Mouse (Mus musculus) forebrain, embryonic 12.5 days (tissue): ENCODE measurements around the gene Ptch2. TPM values are rescaled to one million over a fixed set of nuclear protein-coding genes. Genes with fewer than 3 reads are reported as not detected.

Experiments used
- ATAC-seq: fragments of 200-750 bp; cut with Nextera tagmentation; 2 replicates; pipeline ENCODE4 v1.8.0; 2017; ENCODE audit warnings: moderate TSS enrichment; ENCODE audit not compliant: low FRiP score
- H3K27ac ChIP-seq: fragments of 300-500 bp; sonication (generic); 2 replicates; pipeline ENCODE4 v1.5.1; 2016; ENCODE audit warnings: mild to moderate bottlenecking
- H3K27me3 ChIP-seq: fragments of 300-500 bp; sonication (generic); 2 replicates; pipeline ENCODE4 v1.6.1; 2016; ENCODE audit warnings: mild to moderate bottlenecking
- H3K36me3 ChIP-seq: fragments of 300-500 bp; sonication (generic); replicated peaks from 2 replicates; pipeline ENCODE4 v1.6.1; 2016; ENCODE audit warnings: mild to moderate bottlenecking
- H3K4me1 ChIP-seq: fragments of 300-500 bp; sonication (generic); 2 replicates; pipeline ENCODE4 v1.6.1; 2016
- H3K4me2 ChIP-seq: fragments of 300-500 bp; sonication (generic); 2 replicates; pipeline ENCODE4 v1.6.1; 2016; ENCODE audit warnings: mild to moderate bottlenecking, moderate library complexity
- H3K4me3 ChIP-seq: fragments of 300-500 bp; sonication (generic); replicated peaks from 2 replicates; pipeline ENCODE4 v1.5.1; 2016; ENCODE audit warnings: mild to moderate bottlenecking
- H3K9ac ChIP-seq: fragments of 300-500 bp; sonication (generic); 2 replicates; pipeline ENCODE4 v1.6.1; 2016; ENCODE audit warnings: mild to moderate bottlenecking
- H3K9me3 ChIP-seq: fragments of 300-500 bp; sonication (generic); 2 replicates; pipeline ENCODE4 v1.6.1; 2016
- WGBS: fragments of 180-500 bp; shearing (Covaris S2); methylation state at CpG from one replicate; pipeline ENCODE4 v1.1.7; 2016; 5-methylcytosine and 5-hydroxymethylcytosine counted together
- polyA plus RNA-seq: library from polyadenylated mRNA; unstranded; fragments of >200 nt; fragmentation: Nextera tagmentation; extraction: Ambion mirVana; gene quantifications from 2 replicates; pipeline ENCODE4 v1.2.1, GENCODE M21; 2016

Gene Ptch2
- polyA plus RNA-seq = 5.9 and 6.7 TPM in 2 replicates

GRCm38 (mm10) chr4:117095551-117096452 lies at the start of gene Ptch2:
Ptch2 (plus strand) TSS chr4:117096075.
- Histone ChIP-seq H3K27ac (peak within 1 kb of the TSS; percentile 75), H3K9me3 (no peaks in the 10 kb centered on the region), H3K4me3 (peak within 1 kb of the TSS; percentile 55), H3K27me3 (peaks cover 33% of the 10 kb centered on the region), H3K4me1 (peaks cover 32% of the 10 kb centered on the region), H3K4me2 (peak within 1 kb of the TSS; percentile 84), H3K9ac (peak within 1 kb of the TSS; percentile 58), H3K36me3 (no peaks in the 10 kb centered on the region)
- under 1% methylated on average over 49 of the region's 50 CpGs for WGBS
- peak; percentile 93 for ATAC-seq

DNA sequence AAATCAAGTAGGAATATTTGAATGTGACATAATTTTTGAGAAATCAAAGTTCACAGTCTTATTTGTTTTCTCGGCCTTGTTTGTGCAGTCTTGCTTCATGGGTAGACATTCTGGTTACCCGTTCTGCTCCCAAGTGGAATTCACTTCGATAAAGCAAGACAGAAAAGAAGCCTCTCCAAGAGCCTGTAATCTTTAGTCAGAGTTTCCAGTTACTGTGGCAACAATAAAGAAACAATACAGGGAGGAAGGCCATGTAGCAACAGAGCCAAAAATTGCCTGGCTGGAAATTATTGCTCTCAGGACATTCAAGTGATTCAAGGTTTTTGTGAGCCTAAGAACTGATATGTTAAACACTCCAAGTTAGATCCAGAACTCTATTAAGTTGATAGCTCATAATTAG lies 47.0 kb upstream of the Ptch2 start:
- Histone ChIP-seq H3K4me2 (no peak overlapping the region), H3K36me3 (peaks cover 9% of the 10 kb centered on the region; the same call in 1 of the 2 replicates), H3K9me3 (no peaks in the 10 kb centered on the region), H3K4me3 (no peak overlapping the region), H3K4me1 (no peaks in the 10 kb centered on the region), H3K27me3 (no peaks in the 10 kb centered on the region), H3K9ac (no peak overlapping the region), H3K27ac (no peak overlapping the region)
- ATAC-seq = no peak
- WGBS = 77% methylated on average over 3 of the region's 3 CpGs

DNA sequence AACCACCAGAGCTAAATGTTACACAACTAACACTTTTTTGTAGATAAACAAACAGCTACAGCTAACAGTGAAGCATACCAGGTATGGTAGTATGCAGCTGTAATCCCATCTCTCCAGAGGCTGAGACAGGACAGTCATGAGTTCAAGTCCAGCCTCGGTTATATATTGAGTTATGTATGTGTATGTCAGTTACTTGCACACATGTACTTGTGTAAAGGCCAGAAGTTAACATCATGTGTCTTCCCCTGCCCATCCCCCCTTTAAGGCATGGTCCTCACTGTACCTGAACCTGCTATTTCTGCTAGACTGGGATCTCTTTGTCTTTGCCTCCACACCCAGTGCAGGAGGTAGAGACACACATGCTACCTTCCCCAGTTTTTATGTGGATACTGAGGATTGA lies 46.4 kb upstream of the Ptch2 start:
- no peak for ATAC-seq
- no peak overlapping the region for H3K9ac ChIP-seq
- no peak overlapping the region for H3K4me2 ChIP-seq
- H3K4me3 ChIP-seq = no peak overlapping the region
- no peaks in the 10 kb centered on the region for H3K27me3 ChIP-seq
- no peaks in the 10 kb centered on the region for H3K9me3 ChIP-seq
- no peak overlapping the region for H3K27ac ChIP-seq
- WGBS = 97% methylated on average over 1 of the region's 1 CpGs
- H3K4me1 ChIP-seq = no peaks in the 10 kb centered on the region
- H3K36me3 ChIP-seq = peaks cover 11% of the 10 kb centered on the region; the same call in 1 of the 2 replicates

GRCm38 (mm10) chr4:117052626-117053025 lies 43.2 kb upstream of the Ptch2 start:
- Histone ChIP-seq H3K27me3 (no peaks in the 10 kb centered on the region), H3K4me1 (no peaks in the 10 kb centered on the region), H3K9ac (no peak overlapping the region), H3K4me3 (no peak overlapping the region), H3K36me3 (peaks cover 16% of the 10 kb centered on the region; the same call in 1 of the 2 replicates), H3K27ac (no peak overlapping the region), H3K4me2 (no peak overlapping the region), H3K9me3 (no peaks in the 10 kb centered on the region)
- ATAC-seq = no peak
- WGBS = 81% methylated on average over 4 of the region's 4 CpGs

DNA sequence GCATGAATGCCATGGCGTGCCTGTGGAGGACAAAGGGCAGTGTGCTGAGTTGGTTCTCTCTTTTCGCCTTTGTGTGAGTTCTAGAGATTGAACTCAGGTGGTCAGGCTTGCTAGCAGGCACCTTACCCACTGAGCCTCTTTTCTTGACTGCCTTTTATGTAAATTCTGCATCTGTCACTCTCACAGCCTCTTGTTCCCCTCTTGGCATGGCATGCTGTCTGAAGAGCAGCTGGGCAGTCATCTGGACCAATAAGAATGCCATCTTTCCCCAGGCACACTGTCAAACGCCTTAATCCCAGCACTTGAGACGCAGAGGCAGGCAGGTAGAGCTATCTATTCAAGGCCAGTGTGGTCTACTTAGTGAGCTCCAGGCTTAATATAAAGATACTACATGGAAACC lies 41.9 kb upstream of the Ptch2 start:
- no peak overlapping the region for H3K9ac ChIP-seq
- H3K27ac ChIP-seq = 0 out of 2 replicates have a peak overlapping the region, but pooled peaks have one; percentile 25
- ATAC-seq = no peak
- 77% methylated on average over 4 of the region's 4 CpGs for WGBS
- H3K4me3 ChIP-seq = no peak overlapping the region
- no peaks in the 10 kb centered on the region for H3K4me1 ChIP-seq
- no peak overlapping the region for H3K4me2 ChIP-seq
- H3K36me3 ChIP-seq = peaks cover 16% of the 10 kb centered on the region; the same call in 1 of the 2 replicates
- H3K9me3 ChIP-seq = no peaks in the 10 kb centered on the region
- H3K27me3 ChIP-seq = no peaks in the 10 kb centered on the region

- H3K36me3 ChIP-seq = peaks cover 15% of the 10 kb centered on the region; the same call in 1 of the 2 replicates
- no peaks in the 10 kb centered on the region for H3K4me1 ChIP-seq
- no peak overlapping the region for H3K27ac ChIP-seq
- no peak for ATAC-seq
- H3K9me3 ChIP-seq = no peaks in the 10 kb centered on the region
- H3K4me2 ChIP-seq = no peak overlapping the region
- no peaks in the 10 kb centered on the region; the same call in 1 of the 2 replicates for H3K27me3 ChIP-seq
- H3K9ac ChIP-seq = no peak overlapping the region
- H3K4me3 ChIP-seq = no peak overlapping the region
Observed at GRCm38 (mm10) chr4:117056102-117056501, 39.8 kb upstream of the Ptch2 start.

- 75% methylated on average over 2 of the region's 2 CpGs for WGBS
- no peak for ATAC-seq
- no peaks in the 10 kb centered on the region for H3K4me1 ChIP-seq
- H3K4me2 ChIP-seq = no peak overlapping the region
- H3K27ac ChIP-seq = 0 out of 2 replicates have a peak overlapping the region, but pooled peaks have one; percentile 37
- H3K36me3 ChIP-seq = peaks cover 18% of the 10 kb centered on the region; the same call in 1 of the 2 replicates
- H3K9ac ChIP-seq = no peak overlapping the region
- H3K27me3 ChIP-seq = no peaks in the 10 kb centered on the region; the same call in 1 of the 2 replicates
- no peaks in the 10 kb centered on the region for H3K9me3 ChIP-seq
- H3K4me3 ChIP-seq = no peak overlapping the region
Observed at GRCm38 (mm10) chr4:117056514-117056913, 39.4 kb upstream of the Ptch2 start.

GRCm38 (mm10) chr4:117058512-117058911 lies 37.4 kb upstream of the Ptch2 start:
- Histone ChIP-seq H3K27ac (no peak overlapping the region), H3K4me1 (peaks cover 10% of the 10 kb centered on the region; the same call in 1 of the 2 replicates), H3K4me3 (no peak overlapping the region), H3K9ac (no peak overlapping the region), H3K4me2 (no peak overlapping the region), H3K27me3 (no peaks in the 10 kb centered on the region; the same call in 1 of the 2 replicates), H3K9me3 (no peaks in the 10 kb centered on the region), H3K36me3 (peaks cover 18% of the 10 kb centered on the region; the same call in 1 of the 2 replicates)
- ATAC-seq = no peak
- WGBS = 88% methylated on average over 4 of the region's 4 CpGs

DNA sequence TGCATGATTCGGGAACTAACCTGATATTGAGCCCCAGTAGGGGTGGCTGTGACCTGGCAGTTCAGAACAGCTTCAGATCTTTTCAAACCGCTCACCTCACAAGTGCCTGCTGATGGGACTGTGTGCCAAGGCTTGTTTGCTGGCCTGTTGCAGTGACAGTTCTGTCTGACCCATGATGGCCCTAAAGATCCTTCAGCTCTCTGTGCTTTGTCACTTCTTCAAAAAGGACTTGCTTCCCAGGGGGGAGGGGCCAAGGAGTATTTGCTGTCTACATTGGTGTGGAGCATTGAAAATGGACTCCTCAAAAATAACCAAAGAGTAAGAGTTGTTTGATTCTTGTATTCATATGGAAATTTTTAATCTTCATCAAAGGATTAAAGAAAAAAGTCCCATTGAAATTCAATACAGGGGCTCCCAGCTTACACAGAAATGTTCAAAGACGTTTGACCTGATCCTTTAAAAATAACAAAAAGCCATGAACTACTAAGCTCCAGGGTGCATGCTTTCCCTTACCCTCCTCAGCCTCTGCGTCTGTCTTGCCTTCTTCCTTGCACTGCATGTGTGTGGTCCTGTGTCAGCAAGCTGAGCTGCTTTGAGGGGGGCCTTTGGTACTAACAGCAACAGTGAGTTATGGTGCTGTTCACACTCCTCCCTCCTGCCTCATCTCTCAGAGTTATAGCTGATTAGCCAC lies 33.0 kb upstream of the Ptch2 start:
- Histone ChIP-seq H3K4me2 (no peak overlapping the region), H3K9me3 (no peaks in the 10 kb centered on the region), H3K4me3 (no peak overlapping the region), H3K27me3 (no peaks in the 10 kb centered on the region; the same call in 1 of the 2 replicates), H3K9ac (no peak overlapping the region), H3K4me1 (peaks cover 10% of the 10 kb centered on the region; the same call in 1 of the 2 replicates), H3K27ac (no peak overlapping the region), H3K36me3 (peaks cover 32% of the 10 kb centered on the region)
- ATAC-seq = peak; percentile 67
- WGBS = 22% methylated on average over 4 of the region's 4 CpGs

DNA sequence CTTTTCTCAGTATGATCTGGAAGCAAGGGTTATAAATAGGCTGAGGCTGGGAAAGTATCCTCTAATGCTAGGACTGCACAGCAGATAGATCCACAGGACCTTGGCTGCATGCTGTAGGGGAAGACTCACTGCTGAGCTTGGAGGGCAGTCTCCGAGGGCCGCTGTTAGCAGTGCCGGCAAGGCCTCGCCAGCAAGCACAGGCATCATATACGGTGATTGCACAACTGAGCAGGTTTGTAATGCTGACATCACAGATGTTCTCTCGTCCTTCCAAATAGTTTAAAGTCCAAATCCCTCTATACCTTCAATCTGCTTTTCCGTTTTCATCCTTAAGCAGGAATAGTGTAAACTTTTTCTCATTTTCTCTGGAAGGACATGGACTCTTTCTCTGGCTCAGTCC lies 27.8 kb upstream of the Ptch2 start:
- no peak for ATAC-seq
- Histone ChIP-seq H3K36me3 (peaks cover 63% of the 10 kb centered on the region), H3K27me3 (no peaks in the 10 kb centered on the region), H3K27ac (no peak overlapping the region), H3K9me3 (no peaks in the 10 kb centered on the region), H3K4me1 (peaks cover 5% of the 10 kb centered on the region; the same call in 1 of the 2 replicates), H3K9ac (no peak overlapping the region), H3K4me3 (no peak overlapping the region), H3K4me2 (no peak overlapping the region)
- 93% methylated on average over 7 of the region's 7 CpGs for WGBS

- 88% methylated on average over 1 of the region's 1 CpGs for WGBS
- no peaks in the 10 kb centered on the region for H3K9me3 ChIP-seq
- ATAC-seq = no peak
- H3K27me3 ChIP-seq = no peaks in the 10 kb centered on the region
- no peak overlapping the region for H3K27ac ChIP-seq
- no peak overlapping the region for H3K4me2 ChIP-seq
- H3K9ac ChIP-seq = no peak overlapping the region
- peaks cover 71% of the 10 kb centered on the region for H3K36me3 ChIP-seq
- no peaks in the 10 kb centered on the region for H3K4me1 ChIP-seq
- H3K4me3 ChIP-seq = no peak overlapping the region
Observed at GRCm38 (mm10) chr4:117069647-117070046, 26.2 kb upstream of the Ptch2 start.

DNA sequence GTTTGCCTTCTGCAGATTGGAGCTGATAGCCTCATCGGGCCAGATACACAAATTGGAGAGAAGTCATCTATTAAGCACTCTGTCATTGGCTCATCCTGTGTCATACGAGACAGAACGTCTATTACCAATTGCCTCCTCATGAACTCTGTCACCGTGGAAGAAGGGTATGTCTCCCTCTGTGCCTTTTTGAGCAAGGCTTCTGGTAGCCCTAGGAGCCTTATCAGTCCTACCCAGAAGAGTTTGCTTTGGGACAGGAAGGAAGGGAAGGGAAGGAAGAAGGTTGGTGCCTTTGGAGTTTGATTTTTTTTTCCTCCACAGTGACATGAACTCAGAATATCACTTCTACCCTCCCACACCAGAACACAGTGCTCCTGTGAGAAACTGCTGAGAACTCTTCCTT lies 25.3 kb upstream of the Ptch2 start:
- Histone ChIP-seq H3K9me3 (no peaks in the 10 kb centered on the region), H3K27me3 (no peaks in the 10 kb centered on the region), H3K4me2 (no peak overlapping the region), H3K9ac (no peak overlapping the region), H3K27ac (no peak overlapping the region), H3K4me3 (no peak overlapping the region), H3K4me1 (no peaks in the 10 kb centered on the region), H3K36me3 (peaks cover 73% of the 10 kb centered on the region)
- ATAC-seq = no peak
- WGBS = 91% methylated on average over 4 of the region's 4 CpGs
